Mouse (Mus musculus) kidney, adult 11 months (tissue): ENCODE measurements around the gene Ppia.
"Not testable (repeated sequence)": the region's sequence is repeated elsewhere in the genome, so short reads cannot be mapped to it uniquely, and the experiment has no call there.

Source experiments
- DNase-seq: peaks from one replicate; pipeline ENCODE4 v3.0.0; 2022

Ppia gene

GRCm38 (mm10) chr11:6414751-6415550 is at the start of gene Ppia:
Gene Ppia (plus strand): TSS chr11:6415443.
- DNase-seq: no peak

GRCm38 (mm10) chr11:6365885-6366284 is 49.4 kb upstream of the Ppia start:
- DNase-seq: peak; percentile 67

- DNase-seq: no peak
Observed at GRCm38 (mm10) chr11:6366434-6366833, 48.8 kb upstream of the Ppia start.

- no peak for DNase-seq
Observed at GRCm38 (mm10) chr11:6367156-6367555, 48.1 kb upstream of the Ppia start.

- not testable (repeated sequence) for DNase-seq
Observed at GRCm38 (mm10) chr11:6367986-6368385, 47.3 kb upstream of the Ppia start.

GRCm38 (mm10) chr11:6371376-6372155 is 43.7 kb upstream of the Ppia start:
- DNase-seq: no peak

- no peak for DNase-seq
Observed at GRCm38 (mm10) chr11:6372784-6373183, 42.5 kb upstream of the Ppia start.

- no peak for DNase-seq
Observed at GRCm38 (mm10) chr11:6380916-6381315, 34.3 kb upstream of the Ppia start.

- DNase-seq: no peak
Observed at GRCm38 (mm10) chr11:6388126-6388725, 27.0 kb upstream of the Ppia start.

GRCm38 (mm10) chr11:6388726-6389413 is 26.4 kb upstream of the Ppia start, which contains the start of gene Zmiz2:
Gene Zmiz2 (plus strand): TSS chr11:6389074.
- DNase-seq: peak; percentile 95

- DNase-seq: no peak
Observed at GRCm38 (mm10) chr11:6389483-6389921, 25.7 kb upstream of the Ppia start.

- DNase-seq: no peak
Observed at GRCm38 (mm10) chr11:6390376-6391053, 24.7 kb upstream of the Ppia start.

- no peak for DNase-seq
Observed at GRCm38 (mm10) chr11:6391516-6392276, 23.5 kb upstream of the Ppia start.

GRCm38 (mm10) chr11:6392857-6393256 is 22.4 kb upstream of the Ppia start:
- DNase-seq: no peak

GRCm38 (mm10) chr11:6393866-6394265 is 21.4 kb upstream of the Ppia start:
- no peak for DNase-seq

GRCm38 (mm10) chr11:6395565-6395964 is 19.7 kb upstream of the Ppia start:
- DNase-seq: peak; percentile 40

GRCm38 (mm10) chr11:6398141-6398540 is 17.1 kb upstream of the Ppia start:
- DNase-seq: no peak

GRCm38 (mm10) chr11:6402515-6403510 is 12.4 kb upstream of the Ppia start:
- peak; percentile 57 for DNase-seq

GRCm38 (mm10) chr11:6403830-6404405 is 11.3 kb upstream of the Ppia start:
- no peak for DNase-seq
